Mouse (Mus musculus) ovary, adult 2 months (tissue): ENCODE measurements around the gene Calhm5. TPM values are rescaled to one million over a fixed set of nuclear protein-coding genes. Genes with fewer than 3 reads are reported as not detected.

ENCODE experiments used
- polyA plus RNA-seq: library from polyadenylated mRNA; depleted of rRNA; stranded (reverse); fragments of >200 nt; gene quantifications from 2 replicates; pipeline ENCODE4 v1.2.3, GENCODE M21; 2012; rRNA removed

Gene Calhm5
- 0.36 and 0.39 TPM in 2 replicates for polyA plus RNA-seq

DNA sequence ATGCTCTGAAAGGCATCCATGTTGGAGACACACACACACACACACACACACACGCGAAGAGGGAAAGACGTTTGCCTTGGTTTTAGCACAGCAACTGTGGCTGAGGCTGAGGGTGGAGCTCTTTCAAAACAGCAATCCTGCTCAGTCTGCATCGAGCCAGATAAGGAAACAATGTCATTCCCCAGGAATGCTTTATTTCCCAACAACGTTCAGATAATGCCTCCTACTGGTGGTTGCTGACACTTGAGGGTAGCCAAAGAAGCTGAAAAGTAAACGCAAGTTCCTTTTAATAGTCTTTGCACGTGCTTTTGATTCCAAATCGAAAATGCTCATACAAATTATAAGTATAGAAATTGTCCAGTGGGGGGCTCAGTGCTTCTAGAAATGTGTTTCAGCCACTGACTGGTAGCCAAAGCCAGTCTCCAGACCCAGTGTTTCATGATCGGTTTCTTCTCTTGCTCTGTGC is at the start of gene Calhm5:
Gene Calhm5, minus strand, starts transcription at position 102 of the 466 bp plus-strand sequence.

DNA sequence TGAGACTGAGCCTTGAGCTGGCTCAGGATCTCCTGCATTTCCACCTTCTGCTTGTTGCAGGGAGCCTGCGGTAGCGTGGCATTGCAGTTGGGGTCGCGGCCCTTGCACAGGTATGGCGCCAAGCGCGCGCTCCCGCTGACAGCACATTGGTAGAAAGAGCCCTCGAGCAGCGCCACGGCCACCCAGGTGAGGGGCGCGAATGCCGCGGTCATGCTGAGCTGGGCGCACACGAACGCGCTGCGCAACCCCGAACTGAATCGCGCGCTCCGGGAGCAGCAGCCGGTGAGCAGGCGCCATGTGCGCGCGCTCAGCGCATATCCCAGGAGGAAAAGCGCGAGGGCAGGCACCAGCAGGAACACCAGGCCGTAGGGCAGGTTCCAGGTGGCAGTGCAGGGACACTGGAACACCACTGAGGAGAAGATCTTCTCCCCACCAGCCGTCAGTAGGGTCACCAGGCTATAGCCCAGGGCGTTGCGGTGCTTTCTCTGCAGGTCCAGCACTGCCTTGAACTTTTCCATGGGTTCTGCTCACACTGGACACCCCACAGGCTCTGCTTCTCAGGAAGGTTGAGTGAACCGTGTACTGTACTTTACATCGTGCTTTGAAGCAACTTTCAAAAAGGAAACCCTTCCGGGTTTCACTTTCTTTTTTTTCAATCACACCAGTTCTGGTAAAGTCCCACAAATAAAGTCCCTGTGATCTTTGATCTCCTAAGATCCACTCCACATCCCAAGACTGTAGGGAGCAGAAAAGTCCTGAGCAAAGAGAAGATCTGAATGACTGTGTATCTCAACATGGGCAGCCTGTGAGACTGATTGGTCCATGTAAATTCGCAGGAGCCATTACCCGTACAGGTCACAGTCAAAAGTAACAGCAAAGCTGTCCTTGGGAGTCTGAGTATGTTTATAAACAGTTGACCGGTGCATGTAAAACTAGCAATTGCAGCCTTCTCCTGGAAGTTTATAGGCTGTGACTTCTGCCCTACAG is 31.4 kb upstream of the Calhm5 start, which contains the start of gene Calhm6:
Gene Calhm6, minus strand, starts transcription at position 593 of the 987 bp plus-strand sequence.

GRCm38 (mm10) chr10:34044210-34044609 is 52.1 kb downstream of the Calhm5 start, which contains the start of gene Calhm4:
Gene Calhm4 (minus strand): TSS chr10:34044310.

Other genes starting within 250 kb of the Calhm5 start
- gene Sult3a1, start 238.8 kb downstream of the Calhm5 start, polyA plus RNA-seq: not detected in 2 replicates
- gene Rsph4a, start 191.4 kb downstream of the Calhm5 start, polyA plus RNA-seq: 0.87 and 0.91 TPM in 2 replicates
- gene Zup1, start 145.2 kb downstream of the Calhm5 start, polyA plus RNA-seq: 4.3 and 4.9 TPM in 2 replicates
- 61.2 and 106 TPM in 2 replicates for gene Rwdd1, start 76.9 kb downstream of the Calhm5 start, polyA plus RNA-seq
- gene Trappc3l, start 58.9 kb downstream of the Calhm5 start, polyA plus RNA-seq: 0.12 TPM in 1 of 2 replicates, not detected in the other
- not detected in 2 replicates for gene Calhm4, start 52.2 kb downstream of the Calhm5 start, polyA plus RNA-seq
- gene Calhm6, start 31.5 kb upstream of the Calhm5 start, polyA plus RNA-seq: 3.8 and 5.6 TPM in 2 replicates
- 18.8 and 25.4 TPM in 2 replicates for gene Dse, start 111.2 kb upstream of the Calhm5 start, polyA plus RNA-seq
- gene Tspyl1, start 185.7 kb upstream of the Calhm5 start, polyA plus RNA-seq: 40.0 and 43.0 TPM in 2 replicates
- 5.1 and 5.4 TPM in 2 replicates for gene Tspyl4, start 200.9 kb upstream of the Calhm5 start, polyA plus RNA-seq